Mouse (Mus musculus) thymus, adult 2 months (tissue): Measurements from ENCODE around the gene Nemf.

Experiments
- CTCF ChIP-seq: fragments of 200-500 bp; IDR thresholded peaks from 2 replicates; pipeline ENCODE4 v1.5.1; 2012; ENCODE audit warnings: mild to moderate bottlenecking, control low read depth, low read length, moderate library complexity, borderline replicate concordance; ENCODE audit not compliant: control insufficient read depth, poor library complexity, insufficient read depth; ENCODE audit errors: extremely low read depth
- POLR2A ChIP-seq: fragments of 200-500 bp; IDR thresholded peaks from 2 replicates; pipeline ENCODE4 v1.6.1; 2012; ENCODE audit warnings: mild to moderate bottlenecking, low read length, control low read depth, moderate library complexity; ENCODE audit not compliant: control insufficient read depth, poor library complexity, insufficient read depth; ENCODE audit errors: extremely low read depth

- TF ChIP-seq CTCF (no peak), POLR2A (no peak)
Measured at GRCm38 (mm10) chr12:69331187-69331586, 25.8 kb downstream of the Nemf start.
